Mouse (Mus musculus): ENCODE measurements around the gene BC067074.
A peak's percentile ranks its signal among the peaks of the same experiment; 100 is the strongest.

Gene BC067074

GRCm38 (mm10) chr13:113341161-113341560 is 48.2 kb downstream of the BC067074 start:
- H3K27me3 ChIP-seq (ENCODE audit: control insufficient read depth, insufficient read depth, low read length, poor library complexity, severe bottlenecking): no peaks in the 10 kb centered on the region
- DNase-seq (ENCODE audit: low read depth, low spot score): no peak
- no peaks in the 10 kb centered on the region for H3K36me3 ChIP-seq (ENCODE audit: control insufficient read depth, insufficient read depth, low read length, poor library complexity, severe bottlenecking)

GRCm38 (mm10) chr13:113342355-113342919 is 49.5 kb downstream of the BC067074 start:
- Histone ChIP-seq H3K36me3 (ENCODE audit: control insufficient read depth, insufficient read depth, low read length, poor library complexity, severe bottlenecking) (no peaks in the 10 kb centered on the region), H3K27me3 (ENCODE audit: control insufficient read depth, insufficient read depth, low read length, poor library complexity, severe bottlenecking) (no peaks in the 10 kb centered on the region)
- DNase-seq (ENCODE audit: low read depth, low spot score): no peak

GRCm38 (mm10) chr13:113350743-113351430 is 57.9 kb downstream of the BC067074 start:
- no peak for DNase-seq (ENCODE audit: low read depth, low spot score)
- no peaks in the 10 kb centered on the region for H3K27me3 ChIP-seq (ENCODE audit: control insufficient read depth, insufficient read depth, low read length, poor library complexity, severe bottlenecking)
- H3K36me3 ChIP-seq (ENCODE audit: control insufficient read depth, insufficient read depth, low read length, poor library complexity, severe bottlenecking): no peaks in the 10 kb centered on the region

DNA sequence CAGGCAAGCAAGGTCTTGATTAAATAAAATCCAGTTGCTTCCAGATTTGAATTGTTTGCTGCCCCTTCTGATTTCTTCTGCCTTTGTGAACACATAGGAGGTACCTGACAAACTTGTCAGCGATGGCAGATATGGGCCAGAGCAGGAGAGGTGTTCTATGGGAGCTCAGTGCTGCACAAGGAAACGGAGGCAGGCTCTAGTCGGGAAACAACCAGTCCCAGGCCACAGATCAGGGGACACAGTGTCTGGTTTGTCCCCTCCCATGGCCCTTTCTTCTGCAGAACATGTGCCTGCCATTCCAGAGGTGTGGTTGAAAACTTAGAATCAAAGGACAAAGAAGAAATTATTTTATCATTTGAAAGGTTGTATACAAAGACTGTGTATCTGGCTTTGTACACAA is 60.6 kb downstream of the BC067074 start:
- Histone ChIP-seq H3K36me3 (ENCODE audit: control insufficient read depth, insufficient read depth, low read length, poor library complexity, severe bottlenecking) (no peaks in the 10 kb centered on the region), H3K27me3 (ENCODE audit: control insufficient read depth, insufficient read depth, low read length, poor library complexity, severe bottlenecking) (no peaks in the 10 kb centered on the region)
- DNase-seq (ENCODE audit: low read depth, low spot score): no peak

GRCm38 (mm10) chr13:113353955-113354354 is 61.0 kb downstream of the BC067074 start:
- Histone ChIP-seq H3K36me3 (ENCODE audit: control insufficient read depth, insufficient read depth, low read length, poor library complexity, severe bottlenecking) (no peaks in the 10 kb centered on the region), H3K27me3 (ENCODE audit: control insufficient read depth, insufficient read depth, low read length, poor library complexity, severe bottlenecking) (no peaks in the 10 kb centered on the region)
- no peak for DNase-seq (ENCODE audit: low read depth, low spot score)

GRCm38 (mm10) chr13:113355022-113355421 is 62.1 kb downstream of the BC067074 start:
- Histone ChIP-seq H3K27me3 (ENCODE audit: control insufficient read depth, insufficient read depth, low read length, poor library complexity, severe bottlenecking) (no peaks in the 10 kb centered on the region), H3K36me3 (ENCODE audit: control insufficient read depth, insufficient read depth, low read length, poor library complexity, severe bottlenecking) (no peaks in the 10 kb centered on the region)
- no peak for DNase-seq (ENCODE audit: low read depth, low spot score)

GRCm38 (mm10) chr13:113357438-113358144 is 64.6 kb downstream of the BC067074 start:
- no peak for DNase-seq (ENCODE audit: low read depth, low spot score)
- Histone ChIP-seq H3K36me3 (ENCODE audit: control insufficient read depth, insufficient read depth, low read length, poor library complexity, severe bottlenecking) (no peaks in the 10 kb centered on the region), H3K27me3 (ENCODE audit: control insufficient read depth, insufficient read depth, low read length, poor library complexity, severe bottlenecking) (no peaks in the 10 kb centered on the region; the same call in 1 of the 2 replicates)

- no peaks in the 10 kb centered on the region for H3K36me3 ChIP-seq (ENCODE audit: control insufficient read depth, insufficient read depth, low read length, poor library complexity, severe bottlenecking)
- no peaks in the 10 kb centered on the region; the same call in 1 of the 2 replicates for H3K27me3 ChIP-seq (ENCODE audit: control insufficient read depth, insufficient read depth, low read length, poor library complexity, severe bottlenecking)
- DNase-seq (ENCODE audit: low read depth, low spot score): no peak
Observed at GRCm38 (mm10) chr13:113359676-113360075, 66.7 kb downstream of the BC067074 start.

GRCm38 (mm10) chr13:113365976-113366375 is 73.0 kb downstream of the BC067074 start:
- no peak for DNase-seq (ENCODE audit: low read depth, low spot score)
- Histone ChIP-seq H3K27me3 (ENCODE audit: control insufficient read depth, insufficient read depth, low read length, poor library complexity, severe bottlenecking) (no peaks in the 10 kb centered on the region; the same call in 1 of the 2 replicates), H3K36me3 (ENCODE audit: control insufficient read depth, insufficient read depth, low read length, poor library complexity, severe bottlenecking) (no peaks in the 10 kb centered on the region)

DNA sequence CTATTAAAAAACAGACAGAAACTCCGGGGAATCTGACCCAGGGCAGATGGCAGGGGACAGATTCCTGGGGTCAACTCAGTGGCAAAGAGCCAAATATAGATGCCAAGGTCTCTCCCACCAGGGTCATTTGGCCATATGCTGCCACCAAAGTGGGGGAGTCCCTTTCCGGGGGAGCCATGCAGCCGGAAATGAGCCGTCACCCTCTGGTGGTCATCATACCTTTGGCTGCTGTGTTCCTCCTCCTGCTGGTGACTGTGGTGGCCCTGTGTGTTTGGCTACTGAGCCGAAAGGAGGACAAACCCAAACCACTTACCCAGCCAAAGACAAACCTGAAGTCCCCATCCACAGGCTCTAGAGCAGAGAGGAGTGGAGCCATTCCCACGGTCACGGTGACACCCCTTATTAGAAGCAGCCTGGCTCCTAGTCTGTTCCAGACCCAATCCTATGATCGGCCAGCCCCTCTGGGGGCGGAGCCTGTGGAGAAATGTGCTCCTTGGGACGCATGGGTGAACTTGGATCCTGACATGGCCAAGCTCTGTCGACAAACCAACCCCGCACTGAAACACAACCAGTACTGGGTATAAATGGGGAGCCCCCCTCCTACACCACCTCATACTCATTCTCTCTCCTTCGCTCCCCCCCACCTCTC is 76.1 kb downstream of the BC067074 start:
- DNase-seq (ENCODE audit: low read depth, low spot score): peak; percentile 13
- no peaks in the 10 kb centered on the region for H3K36me3 ChIP-seq (ENCODE audit: control insufficient read depth, insufficient read depth, low read length, poor library complexity, severe bottlenecking)
- no peaks in the 10 kb centered on the region for H3K27me3 ChIP-seq (ENCODE audit: control insufficient read depth, insufficient read depth, low read length, poor library complexity, severe bottlenecking)

GRCm38 (mm10) chr13:113369622-113370021 is 76.7 kb downstream of the BC067074 start:
- Histone ChIP-seq H3K36me3 (ENCODE audit: control insufficient read depth, insufficient read depth, low read length, poor library complexity, severe bottlenecking) (no peaks in the 10 kb centered on the region), H3K27me3 (ENCODE audit: control insufficient read depth, insufficient read depth, low read length, poor library complexity, severe bottlenecking) (no peaks in the 10 kb centered on the region)
- DNase-seq (ENCODE audit: low read depth, low spot score): no peak

- Histone ChIP-seq H3K36me3 (ENCODE audit: control insufficient read depth, insufficient read depth, low read length, poor library complexity, severe bottlenecking) (no peaks in the 10 kb centered on the region), H3K27me3 (ENCODE audit: control insufficient read depth, insufficient read depth, low read length, poor library complexity, severe bottlenecking) (no peaks in the 10 kb centered on the region)
- no peak for DNase-seq (ENCODE audit: low read depth, low spot score)
Observed at GRCm38 (mm10) chr13:113373291-113374083, 80.5 kb downstream of the BC067074 start.

GRCm38 (mm10) chr13:113374084-113374405 is 81.1 kb downstream of the BC067074 start:
- no peaks in the 10 kb centered on the region for H3K27me3 ChIP-seq (ENCODE audit: control insufficient read depth, insufficient read depth, low read length, poor library complexity, severe bottlenecking)
- no peaks in the 10 kb centered on the region for H3K36me3 ChIP-seq (ENCODE audit: control insufficient read depth, insufficient read depth, low read length, poor library complexity, severe bottlenecking)
- DNase-seq (ENCODE audit: low read depth, low spot score): no peak

- Histone ChIP-seq H3K36me3 (ENCODE audit: control insufficient read depth, insufficient read depth, low read length, poor library complexity, severe bottlenecking) (no peaks in the 10 kb centered on the region), H3K27me3 (ENCODE audit: control insufficient read depth, insufficient read depth, low read length, poor library complexity, severe bottlenecking) (no peaks in the 10 kb centered on the region)
- no peak for DNase-seq (ENCODE audit: low read depth, low spot score)
Observed at GRCm38 (mm10) chr13:113377631-113378030, 84.7 kb downstream of the BC067074 start.
